Mouse (Mus musculus) stomach, postnatal 0 days (tissue): ENCODE data around the gene Nlrx1.

ENCODE experiments used
- CTCF ChIP-seq: IDR thresholded peaks from 2 replicates; pipeline ENCODE4 v1.5.1; 2016; ENCODE audit warnings: antibody characterized with exemption, low read depth, mild to moderate bottlenecking, moderate library complexity
- EP300 ChIP-seq: optimal IDR thresholded peaks from 2 replicates; pipeline ENCODE3; 2016; ENCODE audit warnings: antibody characterized with exemption

GRCm38 (mm10) chr9:44253441-44253840 lies 15.0 kb downstream of the Nlrx1 start:
- no peak for TF ChIP-seq CTCF
- TF ChIP-seq EP300, result no peak
